Mouse (Mus musculus): ENCODE measurements around the gene Bmpr1b. TPM values are rescaled to one million over a fixed set of nuclear protein-coding genes. Genes with fewer than 3 reads are reported as not detected.

Gene Bmpr1b
- polyA plus RNA-seq, 1 experiment from 2014 or later: not detected

- H3K36me3 ChIP-seq (replicated peaks; ENCODE audit: insufficient read depth, low read length): no peaks in the 10 kb centered on the region
- 54% methylated on average over 4 of the region's 4 CpGs for WGBS (ENCODE audit: insufficient replicate concordance)
- ATAC-seq (no peak), DNase-seq (no peak)
- H3K9ac ChIP-seq (replicated peaks): no peak overlapping the region
- no peaks in the 10 kb centered on the region for H3K27me3 ChIP-seq (ENCODE audit: insufficient read depth, low read length)
- H3K4me2 ChIP-seq (ENCODE audit: low read depth, low read length): no peak overlapping the region
- H3K9me3 ChIP-seq (ENCODE audit: low read length): no peaks in the 10 kb centered on the region
- no peak overlapping the region for H3K27ac ChIP-seq (ENCODE audit: low read depth)
- TF ChIP-seq CTCF (IDR thresholded peaks at IDR 0.05; ENCODE audit: low read depth) (peak; percentile 48), EP300 (IDR thresholded peaks at IDR 0.05; ENCODE audit: low read depth) (no peak)
- H3K4me3 ChIP-seq (ENCODE audit: low read depth, low read length): no peak overlapping the region
- H3K4me1 ChIP-seq (ENCODE audit: insufficient read depth): no peaks in the 10 kb centered on the region
Observed at GRCm38 (mm10) chr3:141887476-141888274, 281.6 kb downstream of the Bmpr1b start.

DNA sequence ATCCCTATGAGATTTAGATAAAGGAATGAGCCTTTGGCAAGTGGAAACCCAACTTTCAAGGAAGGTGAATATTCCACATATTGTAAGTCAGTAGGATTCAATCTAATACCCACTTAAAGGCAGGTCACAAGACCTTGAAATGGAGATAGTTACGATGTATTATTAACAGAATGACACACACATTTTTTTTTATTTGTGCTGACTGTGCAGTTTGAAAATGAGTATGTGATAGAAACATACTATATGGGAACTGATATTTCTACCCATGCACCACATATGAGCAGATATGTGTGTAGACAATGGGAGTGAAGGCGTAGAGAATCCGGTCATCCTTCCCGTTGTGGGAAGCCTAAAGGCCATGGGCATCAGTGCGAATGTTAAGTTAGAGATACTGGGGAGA is 285.0 kb downstream of the Bmpr1b start:
- Histone ChIP-seq H3K4me2 (ENCODE audit: low read depth, low read length) (no peak overlapping the region), H3K36me3 (replicated peaks; ENCODE audit: insufficient read depth, low read length) (no peaks in the 10 kb centered on the region), H3K4me3 (ENCODE audit: low read depth, low read length) (no peak overlapping the region), H3K4me1 (ENCODE audit: insufficient read depth) (no peaks in the 10 kb centered on the region), H3K9ac (replicated peaks) (no peak overlapping the region), H3K27ac (ENCODE audit: low read depth) (no peak overlapping the region), H3K9me3 (ENCODE audit: low read length) (no peaks in the 10 kb centered on the region), H3K27me3 (ENCODE audit: insufficient read depth, low read length) (no peaks in the 10 kb centered on the region)
- no peak for TF ChIP-seq EP300 (IDR thresholded peaks at IDR 0.05; ENCODE audit: low read depth)
- TF ChIP-seq CTCF (IDR thresholded peaks at IDR 0.05; ENCODE audit: low read depth): no peak
- no peak for ATAC-seq
- 89% methylated on average over 5 of the region's 5 CpGs for WGBS (ENCODE audit: insufficient replicate concordance)
- no peak for DNase-seq

- TF ChIP-seq CTCF (IDR thresholded peaks at IDR 0.05; ENCODE audit: low read depth): no peak
- no peak for TF ChIP-seq EP300 (IDR thresholded peaks at IDR 0.05; ENCODE audit: low read depth)
- DNase-seq: no peak
- H3K4me3 ChIP-seq (ENCODE audit: low read depth, low read length): no peak overlapping the region
Observed at GRCm38 (mm10) chr3:141882496-141882895, 286.7 kb downstream of the Bmpr1b start.

DNA sequence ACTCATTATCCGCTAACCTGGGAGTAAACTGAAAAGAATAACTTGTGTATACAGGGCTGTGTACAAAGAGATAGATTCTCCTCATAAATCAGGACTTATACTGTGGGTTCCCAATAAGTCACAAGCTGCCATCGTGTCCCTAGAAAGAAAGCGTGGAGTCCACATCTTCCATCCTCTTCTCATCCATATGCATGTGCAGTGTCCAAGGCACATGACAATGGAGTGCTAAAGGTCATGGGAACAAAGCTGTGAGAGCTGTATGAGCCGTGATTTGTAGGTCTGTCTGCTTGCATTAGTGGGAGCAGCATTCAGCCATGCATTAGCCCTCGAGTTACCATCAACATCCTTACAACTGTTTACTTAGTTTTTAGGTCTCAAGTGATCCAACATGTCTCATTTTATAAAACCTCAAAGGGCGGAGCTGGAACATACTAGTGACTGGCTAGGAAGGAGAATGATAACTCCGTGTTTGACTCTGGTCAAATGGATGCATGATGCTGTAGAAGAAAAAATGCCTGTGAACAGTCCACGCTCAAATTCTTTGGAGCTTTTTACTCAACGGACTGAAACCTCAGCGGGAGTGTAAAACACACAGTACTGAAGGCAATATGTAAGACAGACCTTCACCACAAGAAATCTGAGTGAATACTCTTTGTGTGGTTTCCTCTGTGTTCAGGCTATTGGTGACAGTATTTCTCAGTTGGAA is 296.7 kb downstream of the Bmpr1b start:
- H3K4me3 ChIP-seq (ENCODE audit: low read depth, low read length): no peak overlapping the region
- no peak overlapping the region for H3K27ac ChIP-seq (ENCODE audit: low read depth)
- WGBS (ENCODE audit: insufficient replicate concordance): 80% methylated on average over 10 of the region's 10 CpGs
- no peaks in the 10 kb centered on the region for H3K27me3 ChIP-seq (ENCODE audit: insufficient read depth, low read length)
- ATAC-seq: no peak
- H3K36me3 ChIP-seq (replicated peaks; ENCODE audit: insufficient read depth, low read length): no peaks in the 10 kb centered on the region
- no peaks in the 10 kb centered on the region for H3K4me1 ChIP-seq (ENCODE audit: insufficient read depth)
- no peak overlapping the region for H3K9ac ChIP-seq (replicated peaks)
- no peak overlapping the region for H3K4me2 ChIP-seq (ENCODE audit: low read depth, low read length)
- no peak for TF ChIP-seq CTCF (IDR thresholded peaks at IDR 0.05; ENCODE audit: low read depth)
- no peak for TF ChIP-seq EP300 (IDR thresholded peaks at IDR 0.05; ENCODE audit: low read depth)
- DNase-seq: no peak
- no peaks in the 10 kb centered on the region for H3K9me3 ChIP-seq (ENCODE audit: low read length)

More at GRCm38 (mm10) chr3:141882496-141882895, 286.7 kb downstream of the Bmpr1b start:
- no peak overlapping the region for H3K9ac ChIP-seq (replicated peaks)
- H3K4me2 ChIP-seq (ENCODE audit: low read depth, low read length): no peak overlapping the region
- no peak overlapping the region for H3K27ac ChIP-seq (ENCODE audit: low read depth)
- H3K4me1 ChIP-seq (ENCODE audit: insufficient read depth): no peaks in the 10 kb centered on the region
- ATAC-seq: no peak
- WGBS (ENCODE audit: insufficient replicate concordance): 63% methylated on average over 2 of the region's 2 CpGs
- H3K27me3 ChIP-seq (ENCODE audit: insufficient read depth, low read length): no peaks in the 10 kb centered on the region
- H3K36me3 ChIP-seq (replicated peaks; ENCODE audit: insufficient read depth, low read length): no peaks in the 10 kb centered on the region
- no peaks in the 10 kb centered on the region for H3K9me3 ChIP-seq (ENCODE audit: low read length)

DNA sequence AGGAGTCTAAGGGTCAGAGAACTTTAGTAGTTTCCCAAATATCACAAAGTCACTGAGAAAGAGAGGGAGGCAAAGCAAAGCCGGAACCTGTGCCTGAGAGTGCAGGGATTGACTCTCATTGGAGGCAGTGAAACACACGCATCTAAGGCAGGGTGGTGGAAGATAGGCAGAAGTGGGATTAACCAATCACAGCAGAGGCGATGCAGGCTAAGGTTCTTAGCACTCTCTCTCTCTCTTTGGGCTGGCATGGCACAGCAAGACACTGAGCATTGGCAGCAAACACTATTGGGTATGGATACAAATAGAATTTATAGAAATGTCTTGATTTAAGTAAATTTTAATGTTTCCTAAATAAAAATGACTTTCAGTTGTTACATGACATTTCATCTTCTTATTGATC is 297.4 kb downstream of the Bmpr1b start:
- WGBS (ENCODE audit: insufficient replicate concordance): 61% methylated on average over 3 of the region's 3 CpGs
- Histone ChIP-seq H3K4me1 (ENCODE audit: insufficient read depth) (no peaks in the 10 kb centered on the region), H3K36me3 (replicated peaks; ENCODE audit: insufficient read depth, low read length) (no peaks in the 10 kb centered on the region), H3K4me3 (ENCODE audit: low read depth, low read length) (no peak overlapping the region), H3K27ac (ENCODE audit: low read depth) (no peak overlapping the region), H3K4me2 (ENCODE audit: low read depth, low read length) (no peak overlapping the region), H3K9ac (replicated peaks) (no peak overlapping the region), H3K27me3 (ENCODE audit: insufficient read depth, low read length) (no peaks in the 10 kb centered on the region), H3K9me3 (ENCODE audit: low read length) (no peaks in the 10 kb centered on the region)
- no peak for ATAC-seq
- TF ChIP-seq CTCF (IDR thresholded peaks at IDR 0.05; ENCODE audit: low read depth) (no peak), EP300 (IDR thresholded peaks at IDR 0.05; ENCODE audit: low read depth) (no peak)
- no peak for DNase-seq

DNA sequence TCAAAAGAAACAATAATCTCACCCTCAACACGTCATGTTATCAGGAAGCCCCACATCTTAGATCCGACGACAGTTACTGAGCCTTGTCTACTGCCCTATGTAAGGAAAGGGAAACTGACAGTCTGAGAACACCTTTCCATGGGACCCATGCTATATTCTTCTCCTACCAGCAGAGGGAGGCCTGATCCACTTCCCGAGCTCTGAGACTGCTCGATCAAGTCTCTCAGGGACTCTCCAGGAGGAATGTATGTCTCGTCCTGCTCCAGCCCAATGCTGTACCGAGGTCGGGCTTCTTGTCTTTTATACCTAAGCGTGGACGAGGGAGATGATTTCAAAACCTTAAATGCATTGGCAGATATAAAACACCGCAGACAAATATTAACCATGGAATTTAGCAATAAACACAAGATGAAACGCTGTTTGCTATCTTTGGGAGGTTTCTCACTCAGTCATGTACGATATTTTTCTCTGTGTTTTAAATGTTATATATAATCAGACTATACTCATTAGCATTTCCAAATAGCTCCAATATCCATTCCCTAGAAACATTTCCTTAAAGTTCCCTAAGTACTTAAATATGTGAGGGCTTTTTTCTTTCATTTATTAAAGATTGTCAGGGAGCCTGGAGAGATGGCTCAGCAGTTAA is 306.3 kb downstream of the Bmpr1b start:
- no peaks in the 10 kb centered on the region for H3K4me1 ChIP-seq (ENCODE audit: insufficient read depth)
- H3K27me3 ChIP-seq (ENCODE audit: insufficient read depth, low read length): no peaks in the 10 kb centered on the region
- no peaks in the 10 kb centered on the region for H3K36me3 ChIP-seq (replicated peaks; ENCODE audit: insufficient read depth, low read length)
- ATAC-seq (no peak), DNase-seq (peak; percentile 28)
- WGBS (ENCODE audit: insufficient replicate concordance): 17% methylated on average over 13 of the region's 13 CpGs
- TF ChIP-seq EP300 (IDR thresholded peaks at IDR 0.05; ENCODE audit: low read depth) (no peak), CTCF (IDR thresholded peaks at IDR 0.05; ENCODE audit: low read depth) (peak; percentile 78)
- no peak overlapping the region for H3K4me2 ChIP-seq (ENCODE audit: low read depth, low read length)
- H3K4me3 ChIP-seq (ENCODE audit: low read depth, low read length): no peak overlapping the region
- H3K9me3 ChIP-seq (ENCODE audit: low read length): no peaks in the 10 kb centered on the region
- no peak overlapping the region for H3K27ac ChIP-seq (ENCODE audit: low read depth)
- H3K9ac ChIP-seq (replicated peaks): no peak overlapping the region
